Mouse (Mus musculus) heart, adult 2 months (tissue): ENCODE measurements around the gene Fgg. TPM values are rescaled to one million over a fixed set of nuclear protein-coding genes. Genes with fewer than 3 reads are reported as not detected.

Source experiments
- DNase-seq, 2 experiments: peaks; one replicate each; pipeline ENCODE4 v3.0.0; 2021
- H3K27ac ChIP-seq: fragments of 200-600 bp; 2 replicates; pipeline ENCODE4 v1.8.1; 2022
- H3K27me3 ChIP-seq: fragments of 200-500 bp; 2 replicates; pipeline ENCODE4 v1.6.1; 2012; ENCODE audit warnings: mild to moderate bottlenecking, low read length, inconsistent platforms, mixed read lengths; ENCODE audit not compliant: control insufficient read depth, insufficient read depth
- H3K36me3 ChIP-seq: fragments of 200-500 bp; 2 replicates; pipeline ENCODE4 v1.6.1; 2012; ENCODE audit warnings: low read length, inconsistent platforms; ENCODE audit not compliant: control insufficient read depth, insufficient read depth
- H3K4me1 ChIP-seq: fragments of 200-500 bp; 2 replicates; pipeline ENCODE4 v1.6.1; 2011; ENCODE audit warnings: low read length; ENCODE audit not compliant: control insufficient read depth, insufficient read depth
- H3K4me3 ChIP-seq: fragments of 200-600 bp; 2 replicates; pipeline ENCODE4 v1.8.1; 2022
- H3K79me2 ChIP-seq: fragments of 200-500 bp; replicated peaks from 2 replicates; pipeline ENCODE4 v1.6.1; 2012; ENCODE audit warnings: mild to moderate bottlenecking, inconsistent platforms, low read length, moderate library complexity, mixed read lengths; ENCODE audit not compliant: control insufficient read depth, insufficient read depth
- H3K9ac ChIP-seq: fragments of 200-500 bp; 2 replicates; pipeline ENCODE4 v1.6.1; 2012; ENCODE audit warnings: low read depth, mild to moderate bottlenecking, control low read depth, inconsistent platforms, low read length, mixed read lengths
- CTCF ChIP-seq: fragments of 200-600 bp; IDR thresholded peaks from 2 replicates; pipeline ENCODE4 v1.8.1; 2022; ENCODE audit warnings: antibody characterized with exemption, mild to moderate bottlenecking, moderate library complexity
- EP300 ChIP-seq: fragments of 200-500 bp; IDR thresholded peaks from 2 replicates; pipeline ENCODE4 v1.6.1; 2011; ENCODE audit warnings: low read depth, low read length, control low read depth; ENCODE audit not compliant: insufficient read depth
- POLR2A ChIP-seq: fragments of 200-500 bp; IDR thresholded peaks from 2 replicates; pipeline ENCODE4 v1.6.1; 2011; ENCODE audit warnings: mild to moderate bottlenecking, low read depth, low read length, control low read depth; ENCODE audit not compliant: insufficient read depth
- WGBS: fragments of 180-500 bp; shearing (Covaris S2); methylation state at CpG from one replicate; pipeline ENCODE4 v1.1.7; 2018; 5-methylcytosine and 5-hydroxymethylcytosine counted together
- intact Hi-C: fragments of 180-260 bp; cut with DNase I; formaldehyde crosslinking; loops from one replicate; pipeline ENCODE4 v1.15.1; 2025
- polyA plus RNA-seq: library from polyadenylated mRNA; depleted of rRNA; stranded (reverse); fragments of >200 nt; gene quantifications from 2 replicates; pipeline ENCODE4 v1.2.3, GENCODE M21; 2012
- total RNA-seq, 2 experiments: library from RNA; stranded (reverse); gene quantifications; 2 replicates each; pipeline ENCODE4 v1.2.3; 2021

Fgg gene
- total and polyA plus RNA-seq, 3 experiments, result 0.10 TPM; not detected in 2

- Histone ChIP-seq H3K9ac (no peak overlapping the region), H3K4me3 (no peak overlapping the region), H3K4me1 (no peaks in the 10 kb centered on the region), H3K79me2 (no peaks in the 10 kb centered on the region), H3K27ac (no peak overlapping the region), H3K27me3 (no peaks in the 10 kb centered on the region), H3K36me3 (no peaks in the 10 kb centered on the region)
- TF ChIP-seq POLR2A (no peak), CTCF (no peak), EP300 (no peak)
- 83% methylated on average over 4 of the region's 4 CpGs for WGBS
- DNase-seq, result no peak
- intact Hi-C loops, result no loop called here
Measured at GRCm38 (mm10) chr3:83030331-83030730, 22.8 kb downstream of the Fgg start.

- H3K27ac ChIP-seq, result no peak overlapping the region
- H3K9ac ChIP-seq, result no peak overlapping the region
- no peaks in the 10 kb centered on the region for H3K36me3 ChIP-seq
- no peak for DNase-seq
- no peaks in the 10 kb centered on the region for H3K27me3 ChIP-seq
- H3K4me1 ChIP-seq, result no peaks in the 10 kb centered on the region
- intact Hi-C loops, result no loop called here
- TF ChIP-seq EP300 (no peak), CTCF (no peak), POLR2A (no peak)
- no peak overlapping the region for H3K4me3 ChIP-seq
- 50% methylated on average over 13 of the region's 13 CpGs for WGBS
- no peaks in the 10 kb centered on the region for H3K79me2 ChIP-seq
Measured at GRCm38 (mm10) chr3:83032746-83033308, 25.3 kb downstream of the Fgg start.

GRCm38 (mm10) chr3:83033801-83034200 lies 26.3 kb downstream of the Fgg start:
- no peaks in the 10 kb centered on the region for H3K79me2 ChIP-seq
- 78% methylated on average over 8 of the region's 8 CpGs for WGBS
- no peaks in the 10 kb centered on the region for H3K4me1 ChIP-seq
- no peak for DNase-seq
- H3K4me3 ChIP-seq, result no peak overlapping the region
- H3K27ac ChIP-seq, result no peak overlapping the region
- intact Hi-C loops, result no loop called here
- TF ChIP-seq CTCF, result no peak
- TF ChIP-seq POLR2A, result no peak
- TF ChIP-seq EP300, result no peak
- no peak overlapping the region for H3K9ac ChIP-seq
- no peaks in the 10 kb centered on the region for H3K36me3 ChIP-seq
- no peaks in the 10 kb centered on the region for H3K27me3 ChIP-seq

GRCm38 (mm10) chr3:83038865-83039264 lies 31.3 kb downstream of the Fgg start:
- Histone ChIP-seq H3K27ac (no peak overlapping the region), H3K4me3 (no peak overlapping the region), H3K4me1 (no peaks in the 10 kb centered on the region), H3K36me3 (no peaks in the 10 kb centered on the region), H3K27me3 (0 out of 2 replicates have a peak, but pooled peaks cover 2% of the 10 kb centered on the region), H3K9ac (no peak overlapping the region), H3K79me2 (no peaks in the 10 kb centered on the region)
- WGBS, result 63% methylated on average over 2 of the region's 2 CpGs
- no peak for TF ChIP-seq EP300
- no peak for TF ChIP-seq POLR2A
- no peak for TF ChIP-seq CTCF
- intact Hi-C loops, result no loop called here
- no peak for DNase-seq

- intact Hi-C loops, result no loop called here
- WGBS, result 62% methylated on average over 4 of the region's 4 CpGs
- no peak overlapping the region for H3K4me3 ChIP-seq
Measured at GRCm38 (mm10) chr3:83039666-83040065, 32.1 kb downstream of the Fgg start.

GRCm38 (mm10) chr3:83042451-83042850 lies 34.9 kb downstream of the Fgg start:
- intact Hi-C loops, result no loop called here
- Histone ChIP-seq H3K27me3 (0 out of 2 replicates have a peak, but pooled peaks cover 2% of the 10 kb centered on the region), H3K27ac (no peak overlapping the region), H3K36me3 (no peaks in the 10 kb centered on the region), H3K4me1 (no peaks in the 10 kb centered on the region), H3K9ac (no peak overlapping the region), H3K79me2 (no peaks in the 10 kb centered on the region), H3K4me3 (no peak overlapping the region)
- DNase-seq, result no peak
- TF ChIP-seq CTCF, result no peak
- TF ChIP-seq EP300, result no peak
- no peak for TF ChIP-seq POLR2A
- WGBS, result 83% methylated on average over 5 of the region's 5 CpGs

More at GRCm38 (mm10) chr3:83039666-83040065, 32.1 kb downstream of the Fgg start:
- Histone ChIP-seq H3K79me2 (no peaks in the 10 kb centered on the region), H3K9ac (no peak overlapping the region), H3K4me1 (no peaks in the 10 kb centered on the region), H3K36me3 (no peaks in the 10 kb centered on the region), H3K27me3 (0 out of 2 replicates have a peak, but pooled peaks cover 2% of the 10 kb centered on the region), H3K27ac (no peak overlapping the region)
- TF ChIP-seq EP300 (no peak), CTCF (no peak), POLR2A (no peak)
- no peak for DNase-seq
